Mouse (Mus musculus): ENCODE data around the gene Sertad3. TPM values are rescaled to one million over a fixed set of nuclear protein-coding genes. Genes with fewer than 3 reads are reported as not detected.

The Sertad3 gene
- polyA plus RNA-seq, 1 experiment from 2014 or later: 18.7 TPM

DNA sequence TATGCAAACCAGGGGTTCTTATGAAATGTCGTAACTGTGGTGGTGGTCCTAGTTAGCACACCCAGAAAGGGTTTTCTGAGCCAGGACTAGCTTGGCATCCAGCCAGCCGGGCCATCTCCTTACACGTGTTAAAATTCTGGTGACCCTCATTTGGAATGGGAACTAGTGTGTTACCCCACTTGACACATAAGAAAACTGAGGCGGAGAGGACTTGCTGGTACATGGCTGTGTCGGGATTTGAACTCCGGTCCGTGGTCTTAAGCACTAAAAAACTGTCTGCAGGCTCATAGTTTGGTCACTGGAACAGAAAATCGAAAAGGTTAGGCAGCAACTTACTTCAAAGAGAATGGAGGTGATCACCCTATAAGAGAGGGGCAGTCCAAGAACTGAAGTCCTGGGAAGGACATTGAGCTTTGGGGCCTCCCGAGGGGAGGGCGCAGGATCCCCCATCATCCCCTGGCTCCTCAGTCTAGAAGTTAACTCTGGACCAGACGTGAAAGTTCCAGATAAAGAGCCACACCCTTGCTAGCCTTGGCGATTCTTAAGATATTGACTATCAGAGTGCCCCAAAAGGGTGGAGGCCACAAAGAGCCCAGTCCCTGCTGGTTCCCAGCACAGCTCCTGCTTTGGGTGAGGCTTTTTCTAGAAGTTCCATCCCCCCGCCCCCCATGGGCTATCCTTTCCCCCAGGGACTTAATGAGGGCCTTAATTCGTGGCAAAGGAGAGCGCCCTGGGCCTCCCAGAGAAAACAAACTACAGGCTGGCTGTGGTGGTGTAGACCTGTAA lies 25.0 kb upstream of the Sertad3 start:
- peak overlapping the region; percentile 50 for H3K9ac ChIP-seq (replicated peaks)
- no peak for ATAC-seq (ENCODE audit: low FRiP score, low read depth)
- no peak overlapping the region; the same call in 1 of the 2 replicates for H3K27ac ChIP-seq (replicated peaks)

DNA sequence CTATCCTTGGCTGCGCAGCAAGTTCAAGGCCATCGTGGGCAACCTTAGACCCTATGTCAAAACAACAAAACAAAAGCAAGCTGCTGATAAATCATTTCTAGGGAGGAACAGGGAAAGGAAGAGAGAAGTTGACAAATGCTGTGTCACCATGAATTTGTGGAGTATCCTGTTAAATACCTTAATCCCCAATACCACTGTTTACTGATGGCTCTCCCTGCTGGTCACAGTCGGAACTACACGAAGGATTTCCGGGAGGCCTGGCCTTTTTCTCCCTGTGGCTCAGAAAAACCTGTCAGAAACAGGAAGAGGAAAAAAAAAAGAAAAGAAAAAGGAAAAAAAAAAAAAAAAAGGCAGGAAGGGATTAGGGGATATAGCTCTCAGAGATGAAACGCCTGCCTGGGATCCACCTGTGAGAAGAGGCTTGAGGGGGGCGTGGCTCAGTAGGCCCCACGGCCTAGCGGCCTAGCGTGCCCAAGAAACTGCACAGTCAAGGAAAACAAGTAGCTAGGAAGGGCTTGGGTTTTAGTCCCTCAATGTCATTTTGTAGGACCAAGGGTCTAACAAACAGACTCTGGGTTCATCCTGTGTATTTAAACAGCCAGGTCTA lies 24.2 kb upstream of the Sertad3 start:
- 61% methylated on average over 10 of the region's 10 CpGs for WGBS
- H3K9me3 ChIP-seq: no peaks in the 10 kb centered on the region
- no peak overlapping the region for H3K9ac ChIP-seq (replicated peaks)
- no peak for ATAC-seq (ENCODE audit: low FRiP score, low read depth)
- H3K4me2 ChIP-seq (replicated peaks): no peak overlapping the region
- peaks cover 20% of the 10 kb centered on the region for H3K4me1 ChIP-seq
- H3K27me3 ChIP-seq: peaks cover 43% of the 10 kb centered on the region
- H3K27ac ChIP-seq (replicated peaks): no peak overlapping the region
- H3K36me3 ChIP-seq: no peaks in the 10 kb centered on the region
- H3K4me3 ChIP-seq: no peak overlapping the region

More for the DNA sequence above, 25.0 kb upstream of the Sertad3 start:
- peaks cover 20% of the 10 kb centered on the region for H3K4me1 ChIP-seq
- peak overlapping the region; percentile 51 for H3K4me3 ChIP-seq
- no peaks in the 10 kb centered on the region for H3K36me3 ChIP-seq
- peaks cover 46% of the 10 kb centered on the region for H3K27me3 ChIP-seq
- 62% methylated on average over 15 of the region's 15 CpGs for WGBS
- peak overlapping the region; percentile 95 for H3K4me2 ChIP-seq (replicated peaks)
- no peaks in the 10 kb centered on the region for H3K9me3 ChIP-seq

DNA sequence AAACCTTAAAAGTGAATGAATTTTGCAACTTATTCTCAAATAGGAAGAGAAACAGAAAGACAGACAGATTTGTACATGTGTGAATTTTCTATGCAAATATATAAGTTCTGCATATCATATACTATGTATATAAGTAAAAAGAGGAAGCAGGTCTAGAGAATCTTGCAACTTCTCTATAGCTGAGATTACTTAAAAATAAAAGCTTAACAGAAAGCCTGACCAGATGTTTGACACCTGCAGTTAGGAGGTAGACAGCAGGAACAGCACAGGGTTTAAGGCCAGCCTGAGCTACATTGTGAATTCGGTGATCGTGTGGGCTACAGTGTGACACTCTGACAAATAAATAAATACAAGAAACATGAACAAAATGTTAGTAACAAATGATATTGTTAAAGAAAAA lies 22.2 kb upstream of the Sertad3 start:
- H3K27ac ChIP-seq (replicated peaks): no peak overlapping the region
- WGBS: 100% methylated on average over 2 of the region's 2 CpGs
- no peak overlapping the region for H3K9ac ChIP-seq (replicated peaks)
- no peak overlapping the region for H3K4me3 ChIP-seq
- no peaks in the 10 kb centered on the region for H3K9me3 ChIP-seq
- no peak for ATAC-seq (ENCODE audit: low FRiP score, low read depth)
- no peaks in the 10 kb centered on the region for H3K36me3 ChIP-seq
- H3K4me2 ChIP-seq (replicated peaks): no peak overlapping the region
- peaks cover 16% of the 10 kb centered on the region for H3K4me1 ChIP-seq
- H3K27me3 ChIP-seq: peaks cover 23% of the 10 kb centered on the region

DNA sequence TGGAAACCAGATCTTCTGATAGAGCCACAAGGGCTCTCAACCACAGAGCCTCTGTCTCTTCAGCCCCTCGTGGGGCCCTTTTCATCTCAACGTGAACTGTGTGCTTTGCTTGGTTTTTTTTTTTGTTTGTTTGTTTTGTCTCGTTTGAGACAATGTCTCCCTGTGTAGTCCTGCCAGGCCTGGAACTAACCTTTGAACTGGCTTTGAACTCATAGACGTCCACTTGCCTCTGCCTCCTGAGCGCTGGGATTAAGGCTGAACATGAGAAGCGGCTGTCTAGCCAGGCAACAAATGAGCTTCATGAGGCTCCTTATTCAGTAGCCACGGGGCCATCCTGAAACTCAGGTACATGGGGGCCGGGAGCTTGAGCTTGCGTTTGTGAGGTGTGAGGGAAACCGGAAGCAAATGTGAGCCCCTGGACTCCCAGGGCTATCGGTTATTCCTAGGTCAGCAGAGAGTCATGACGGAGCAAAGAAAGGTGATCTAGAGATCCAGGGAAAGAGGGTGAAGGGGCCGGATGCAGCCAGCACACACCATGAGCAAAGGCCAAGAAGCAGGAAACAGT lies 21.3 kb upstream of the Sertad3 start:
- Histone ChIP-seq H3K4me2 (replicated peaks) (no peak overlapping the region), H3K4me1 (peaks cover 7% of the 10 kb centered on the region; the same call in 1 of the 2 replicates), H3K27me3 (peaks cover 14% of the 10 kb centered on the region), H3K27ac (replicated peaks) (no peak overlapping the region), H3K4me3 (no peak overlapping the region), H3K9ac (replicated peaks) (no peak overlapping the region), H3K36me3 (no peaks in the 10 kb centered on the region), H3K9me3 (no peaks in the 10 kb centered on the region)
- 53% methylated on average over 13 of the region's 13 CpGs for WGBS
- ATAC-seq (ENCODE audit: low FRiP score, low read depth): no peak

DNA sequence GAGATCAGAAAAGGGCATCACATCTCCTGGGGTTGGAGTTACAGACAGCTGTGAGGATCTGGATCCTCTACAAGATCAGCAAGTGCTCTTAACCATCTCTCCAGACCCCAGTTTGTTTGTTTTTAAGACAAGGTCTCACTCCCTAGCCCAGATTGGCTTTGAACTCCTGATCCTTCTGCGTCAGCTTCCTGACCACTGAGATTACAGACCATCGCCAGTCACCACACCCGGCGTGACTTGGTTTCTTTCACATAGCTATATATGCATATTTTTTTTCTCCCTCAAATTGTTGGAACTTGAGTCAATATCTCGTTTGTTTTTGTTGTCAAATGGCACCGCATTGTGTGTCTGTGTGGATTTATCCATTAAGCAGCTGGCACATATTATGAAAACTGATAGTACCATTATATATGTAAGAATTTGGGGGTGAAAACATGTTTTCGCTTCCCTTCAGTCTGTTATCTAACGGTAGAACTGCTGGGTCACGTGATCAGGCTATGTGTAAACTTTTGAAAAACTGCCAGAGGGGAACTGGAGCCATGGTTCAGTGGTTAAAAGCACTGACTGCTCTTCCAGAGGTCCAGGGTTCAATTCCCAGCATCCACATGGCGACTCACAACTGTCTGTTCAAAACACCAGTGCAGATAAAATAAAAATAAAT lies 19.0 kb upstream of the Sertad3 start:
- Histone ChIP-seq H3K27me3 (no peaks in the 10 kb centered on the region), H3K4me3 (no peak overlapping the region), H3K9ac (replicated peaks) (no peak overlapping the region), H3K4me1 (no peaks in the 10 kb centered on the region), H3K27ac (replicated peaks) (no peak overlapping the region), H3K4me2 (replicated peaks) (no peak overlapping the region), H3K9me3 (no peaks in the 10 kb centered on the region), H3K36me3 (no peaks in the 10 kb centered on the region)
- no peak for ATAC-seq (ENCODE audit: low FRiP score, low read depth)
- WGBS: 85% methylated on average over 10 of the region's 10 CpGs

DNA sequence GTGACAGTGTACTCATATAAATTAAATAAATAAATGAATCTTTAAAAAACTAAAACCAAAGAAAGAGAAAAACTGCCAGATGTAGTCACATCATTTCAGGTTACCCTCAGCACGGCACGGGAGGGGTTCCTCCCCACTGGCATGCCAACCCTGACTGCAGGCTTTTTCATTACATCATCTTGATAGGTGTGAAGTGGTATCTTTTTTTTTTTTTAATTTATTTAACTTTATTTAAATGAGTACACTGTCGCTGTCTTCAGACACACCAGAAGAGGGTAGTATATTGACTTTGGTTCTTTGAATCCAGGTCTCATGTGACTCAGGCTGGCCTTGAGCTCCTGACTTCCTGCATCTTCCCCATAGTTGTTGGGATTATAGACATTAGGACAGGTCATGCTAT lies 18.3 kb upstream of the Sertad3 start:
- WGBS: 91% methylated on average over 3 of the region's 3 CpGs

DNA sequence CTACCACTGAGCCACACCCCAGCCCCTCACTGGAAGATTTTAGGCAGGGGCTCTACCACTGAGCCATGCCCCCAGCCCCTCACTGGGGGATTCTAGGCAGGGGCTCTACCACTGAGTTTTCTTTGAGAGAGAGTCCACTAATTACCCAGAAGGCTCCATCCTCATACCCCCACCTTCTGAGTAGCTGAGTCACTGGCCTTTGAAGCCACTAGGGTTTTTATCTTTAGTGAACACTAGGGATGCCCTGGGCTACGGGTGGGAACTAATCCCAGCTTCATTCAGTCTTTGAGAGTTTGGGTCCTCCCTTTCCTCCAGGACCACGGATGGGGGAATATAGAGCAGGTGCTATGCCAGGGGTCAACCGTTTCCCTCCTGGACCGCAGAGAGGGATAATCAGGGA lies 15.0 kb upstream of the Sertad3 start:
- Histone ChIP-seq H3K4me1 (no peaks in the 10 kb centered on the region), H3K36me3 (no peaks in the 10 kb centered on the region), H3K27ac (replicated peaks) (no peak overlapping the region), H3K9ac (replicated peaks) (no peak overlapping the region), H3K9me3 (no peaks in the 10 kb centered on the region), H3K4me2 (replicated peaks) (no peak overlapping the region), H3K4me3 (no peak overlapping the region), H3K27me3 (no peaks in the 10 kb centered on the region)
- WGBS: 87% methylated on average over 4 of the region's 4 CpGs
- ATAC-seq (ENCODE audit: low FRiP score, low read depth): no peak

More for the DNA sequence above, 18.3 kb upstream of the Sertad3 start:
- no peak overlapping the region for H3K9ac ChIP-seq (replicated peaks)
- H3K9me3 ChIP-seq: no peaks in the 10 kb centered on the region
- no peaks in the 10 kb centered on the region for H3K36me3 ChIP-seq
- no peak overlapping the region for H3K4me3 ChIP-seq
- no peaks in the 10 kb centered on the region for H3K4me1 ChIP-seq
- H3K27me3 ChIP-seq: no peaks in the 10 kb centered on the region
- H3K4me2 ChIP-seq (replicated peaks): no peak overlapping the region
- no peak for ATAC-seq (ENCODE audit: low FRiP score, low read depth)
- H3K27ac ChIP-seq (replicated peaks): no peak overlapping the region

DNA sequence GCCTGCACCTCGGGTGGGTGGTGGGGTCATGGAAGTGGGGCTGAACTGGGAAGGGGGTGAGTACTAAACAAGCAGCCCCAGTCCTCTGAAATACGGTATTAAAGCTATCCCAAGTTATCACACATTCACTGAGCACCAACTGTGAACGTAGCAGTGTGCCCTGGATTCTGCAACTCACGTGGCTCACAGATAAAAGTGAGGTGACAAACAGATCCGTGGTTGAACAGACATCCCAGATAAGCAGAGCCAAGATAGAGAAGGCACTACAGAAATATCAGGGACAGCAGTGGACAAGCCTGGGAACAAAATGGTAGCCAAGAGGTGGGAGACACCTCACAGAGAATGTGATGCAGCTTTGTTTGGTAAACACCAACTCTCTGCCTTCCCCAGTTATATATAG lies 13.9 kb upstream of the Sertad3 start:
- H3K9ac ChIP-seq (replicated peaks): no peak overlapping the region
- no peaks in the 10 kb centered on the region for H3K36me3 ChIP-seq
- no peaks in the 10 kb centered on the region for H3K27me3 ChIP-seq
- no peaks in the 10 kb centered on the region for H3K9me3 ChIP-seq
- no peak overlapping the region for H3K4me3 ChIP-seq
- no peaks in the 10 kb centered on the region for H3K4me1 ChIP-seq
- no peak for ATAC-seq (ENCODE audit: low FRiP score, low read depth)
- no peak overlapping the region for H3K27ac ChIP-seq (replicated peaks)
- H3K4me2 ChIP-seq (replicated peaks): no peak overlapping the region
- 92% methylated on average over 5 of the region's 5 CpGs for WGBS

DNA sequence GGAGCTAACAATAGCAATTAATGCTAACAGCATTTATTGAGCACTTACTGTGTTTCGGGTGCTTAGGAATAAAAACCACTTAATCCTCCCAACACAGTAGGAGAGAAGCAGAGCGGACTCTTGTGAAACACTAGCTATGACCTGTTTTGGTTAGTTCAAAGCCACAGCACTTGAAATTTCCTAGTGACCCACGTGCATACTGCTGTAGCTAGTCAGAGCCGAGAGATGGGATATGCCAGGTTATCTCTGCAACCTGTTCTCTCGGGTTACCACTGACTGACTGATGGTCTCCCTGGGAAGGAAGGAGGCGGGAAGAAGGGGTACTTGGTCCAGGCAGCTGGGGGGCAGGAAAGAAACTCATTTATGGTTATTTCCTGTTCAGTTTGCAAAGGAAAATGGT lies 13.1 kb upstream of the Sertad3 start:
- Histone ChIP-seq H3K4me2 (replicated peaks) (no peak overlapping the region), H3K4me1 (no peaks in the 10 kb centered on the region), H3K4me3 (no peak overlapping the region), H3K27ac (replicated peaks) (no peak overlapping the region), H3K9me3 (no peaks in the 10 kb centered on the region), H3K36me3 (no peaks in the 10 kb centered on the region), H3K27me3 (no peaks in the 10 kb centered on the region), H3K9ac (replicated peaks) (no peak overlapping the region)
- ATAC-seq (ENCODE audit: low FRiP score, low read depth): no peak
- WGBS: 86% methylated on average over 6 of the region's 6 CpGs

DNA sequence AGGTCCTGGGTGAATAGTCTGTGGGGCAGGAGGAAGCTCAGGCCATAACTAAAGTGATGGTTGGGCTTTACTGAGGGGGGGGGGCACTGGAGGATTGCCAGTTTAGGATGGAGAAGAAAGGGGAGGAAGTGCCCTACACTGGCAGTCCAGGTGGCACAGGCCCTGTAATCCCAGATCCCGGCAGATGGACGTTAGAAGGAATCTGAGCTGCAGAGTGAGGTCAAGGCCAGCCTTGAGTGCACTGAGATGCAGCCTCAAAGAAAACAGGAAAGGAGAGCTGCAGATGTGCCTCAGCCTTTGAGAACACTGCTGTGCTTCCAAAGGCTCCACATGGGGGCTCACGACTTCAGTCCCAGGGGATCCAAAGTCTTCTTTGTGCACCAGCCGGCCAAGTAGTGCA lies 5.9 kb upstream of the Sertad3 start:
- 47% methylated on average over 4 of the region's 4 CpGs for WGBS
- ATAC-seq (ENCODE audit: low FRiP score, low read depth): no peak
- Histone ChIP-seq H3K27me3 (no peaks in the 10 kb centered on the region), H3K9ac (replicated peaks) (no peak overlapping the region), H3K27ac (replicated peaks) (no peak overlapping the region), H3K9me3 (no peaks in the 10 kb centered on the region), H3K4me1 (peaks cover 4% of the 10 kb centered on the region; the same call in 1 of the 2 replicates), H3K4me3 (no peak overlapping the region), H3K4me2 (replicated peaks) (no peak overlapping the region), H3K36me3 (no peaks in the 10 kb centered on the region)

DNA sequence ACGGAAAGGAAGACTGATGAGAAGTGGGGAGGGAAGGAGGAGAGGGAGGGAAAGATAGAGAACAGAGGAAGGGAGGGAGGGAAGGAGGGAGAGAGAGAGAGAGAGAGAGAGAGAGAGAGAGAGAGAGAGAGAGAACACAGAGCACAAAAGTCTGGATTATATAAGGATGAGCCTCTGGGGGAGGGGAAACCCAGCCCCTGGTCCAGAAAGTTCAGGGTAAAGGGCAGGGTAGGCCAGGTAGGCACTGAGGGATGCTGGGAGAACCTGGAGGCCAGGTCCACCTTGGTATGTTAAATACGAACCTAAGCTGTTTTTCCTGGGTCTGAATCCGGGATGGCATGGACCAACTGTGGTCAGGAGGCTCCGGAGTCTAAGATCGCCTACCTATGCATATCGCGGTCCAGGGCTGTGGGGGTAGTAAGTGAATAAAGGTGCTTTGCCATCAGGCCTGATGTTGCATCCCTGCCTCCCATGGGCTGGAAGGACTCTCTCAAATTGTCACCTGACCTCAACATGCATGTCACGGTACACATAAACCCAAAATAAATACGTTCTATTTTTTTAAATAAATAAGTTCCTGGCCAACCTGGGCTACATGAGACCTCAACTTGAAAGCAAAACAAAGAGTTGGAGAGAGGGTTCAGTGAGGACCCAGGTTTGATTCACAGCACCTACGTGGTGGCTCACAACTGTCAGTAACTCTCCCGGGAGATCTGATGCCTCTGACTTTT lies 2.0 kb upstream of the Sertad3 start:
- Histone ChIP-seq H3K4me3 (no peak overlapping the region), H3K4me2 (replicated peaks) (no peak overlapping the region), H3K9me3 (no peaks in the 10 kb centered on the region), H3K4me1 (peaks cover 10% of the 10 kb centered on the region; the same call in 1 of the 2 replicates), H3K27me3 (no peaks in the 10 kb centered on the region), H3K36me3 (peaks cover 8% of the 10 kb centered on the region), H3K27ac (replicated peaks) (no peak overlapping the region), H3K9ac (replicated peaks) (no peak overlapping the region)
- ATAC-seq (ENCODE audit: low FRiP score, low read depth): no peak
- WGBS: 92% methylated on average over 11 of the region's 11 CpGs

All from midbrain, embryonic 12.5 days (tissue).